Mouse (Mus musculus) heart, embryonic 14.5 days (tissue): Measurements from ENCODE around the gene Pithd1. TPM values are rescaled to one million over a fixed set of nuclear protein-coding genes. Genes with fewer than 3 reads are reported as not detected.

Experiments used
- ATAC-seq: fragments of 200-750 bp; cut with Nextera tagmentation; 2 replicates; pipeline ENCODE4 v1.8.0; 2017; ENCODE audit warnings: low read depth, moderate TSS enrichment; ENCODE audit not compliant: insufficient number of reproducible peaks, insufficient read depth, low FRiP score
- H3K27ac ChIP-seq, 2 experiments: fragments of 200-500 bp in 1 of 2; fragments of 300-500 bp in 1 of 2; sonication (generic) in 1 of 2; replicated peaks in 1 of 2; 2 replicates each; pipeline ENCODE4 v1.5.1; 2012 to 2014; ENCODE audit warnings: low read depth in 2 of 2, low read length in 2 of 2, control low read depth in 1 of 2, mild to moderate bottlenecking in 1 of 2, mixed read lengths in 1 of 2; ENCODE audit not compliant: control insufficient read depth in 1 of 2, insufficient read depth in 1 of 2
- H3K27me3 ChIP-seq: fragments of 300-500 bp; sonication (generic); 2 replicates; pipeline ENCODE4 v1.6.1; 2014; ENCODE audit warnings: mild to moderate bottlenecking, low read length, control low read depth; ENCODE audit not compliant: control insufficient read depth, insufficient read depth
- H3K36me3 ChIP-seq: fragments of 300-500 bp; sonication (generic); 2 replicates; pipeline ENCODE4 v1.6.1; 2014; ENCODE audit warnings: mild to moderate bottlenecking, control low read depth, low read length, mixed read lengths; ENCODE audit not compliant: control insufficient read depth, insufficient read depth
- H3K4me1 ChIP-seq, 2 experiments: fragments of 200-500 bp in 1 of 2; fragments of 300-500 bp in 1 of 2; sonication (generic) in 1 of 2; 2 replicates each; pipeline ENCODE4 v1.6.1; 2012 to 2014; ENCODE audit warnings: low read length in 2 of 2, control low read depth in 1 of 2, mixed read lengths in 1 of 2; ENCODE audit not compliant: control insufficient read depth in 2 of 2, insufficient read depth in 2 of 2
- H3K4me2 ChIP-seq: fragments of 300-500 bp; sonication (generic); 2 replicates; pipeline ENCODE4 v1.6.1; 2014; ENCODE audit warnings: mild to moderate bottlenecking, low read length
- H3K4me3 ChIP-seq, 2 experiments: fragments of 200-500 bp in 1 of 2; fragments of 300-500 bp in 1 of 2; sonication (generic) in 1 of 2; 2 replicates each; pipeline ENCODE4 v1.5.1; 2012 to 2014; ENCODE audit warnings: low read length in 2 of 2, mild to moderate bottlenecking in 2 of 2, control low read depth in 1 of 2, low read depth in 1 of 2, moderate library complexity in 1 of 2; ENCODE audit not compliant: control insufficient read depth in 1 of 2, insufficient read depth in 1 of 2
- H3K9ac ChIP-seq: fragments of 300-500 bp; sonication (generic); 2 replicates; pipeline ENCODE4 v1.6.1; 2014; ENCODE audit warnings: mild to moderate bottlenecking, low read length
- H3K9me3 ChIP-seq: fragments of 300-500 bp; sonication (generic); 2 replicates; pipeline ENCODE4 v1.6.1; 2016; ENCODE audit warnings: low read length, control low read depth; ENCODE audit not compliant: control insufficient read depth
- WGBS: fragments of 180-500 bp; shearing (Covaris S2); extraction: QIAGEN DNeasy Blood & Tissue Kit; methylation state at CpG from one replicate; pipeline ENCODE4 v1.1.7; 2014; 5-methylcytosine and 5-hydroxymethylcytosine counted together
- polyA plus RNA-seq: library from polyadenylated mRNA; unstranded; fragments of >200 nt; fragmentation: Nextera tagmentation; extraction: Ambion mirVana; gene quantifications from 2 replicates; pipeline ENCODE4 v1.2.1, GENCODE M21; 2014

Pithd1 gene
- polyA plus RNA-seq, 1 experiment from 2014 or later = 40.2 TPM

GRCm38 (mm10) chr4:135961709-135962108 is 25.4 kb downstream of the Pithd1 start:
- no peak for ATAC-seq
- Histone ChIP-seq H3K9me3 (no peaks in the 10 kb centered on the region), H3K4me1 (peaks cover 6 to 17% of the 10 kb centered on the region in 2 experiments), H3K27ac (no peak overlapping the region), H3K4me2 (no peak overlapping the region), H3K4me3 (no peak overlapping the region), H3K9ac (no peak overlapping the region), H3K27me3 (no peaks in the 10 kb centered on the region), H3K36me3 (peaks cover 60% of the 10 kb centered on the region)
- 77% methylated on average over 5 of the region's 5 CpGs for WGBS

GRCm38 (mm10) chr4:135960717-135961116 is 26.3 kb downstream of the Pithd1 start:
- Histone ChIP-seq H3K4me3 (no peak overlapping the region), H3K4me1 (peaks cover 6 to 17% of the 10 kb centered on the region in 2 experiments), H3K9me3 (no peaks in the 10 kb centered on the region), H3K27ac (no peak overlapping the region), H3K27me3 (no peaks in the 10 kb centered on the region), H3K36me3 (peaks cover 58% of the 10 kb centered on the region), H3K4me2 (no peak overlapping the region), H3K9ac (no peak overlapping the region)
- ATAC-seq = no peak
- 28% methylated on average over 5 of the region's 5 CpGs for WGBS

GRCm38 (mm10) chr4:135958354-135958753 is 28.7 kb downstream of the Pithd1 start:
- H3K4me2 ChIP-seq = no peak overlapping the region
- H3K36me3 ChIP-seq = peaks cover 77% of the 10 kb centered on the region
- H3K9ac ChIP-seq = no peak overlapping the region
- H3K27me3 ChIP-seq = no peaks in the 10 kb centered on the region
- H3K27ac ChIP-seq = no peak overlapping the region
- peaks cover 0 to 6% of the 10 kb centered on the region in 2 experiments; a peak in 2 of 4 replicates for H3K4me1 ChIP-seq
- no peaks in the 10 kb centered on the region for H3K9me3 ChIP-seq
- ATAC-seq = no peak
- H3K4me3 ChIP-seq = no peak overlapping the region
- 65% methylated on average over 8 of the region's 8 CpGs for WGBS

GRCm38 (mm10) chr4:135955886-135956285 is 31.2 kb downstream of the Pithd1 start:
- Histone ChIP-seq H3K27ac (no peak overlapping the region), H3K27me3 (no peaks in the 10 kb centered on the region), H3K4me2 (no peak overlapping the region), H3K36me3 (peaks cover 83% of the 10 kb centered on the region), H3K9me3 (peaks cover 4% of the 10 kb centered on the region), H3K4me3 (no peak overlapping the region), H3K9ac (no peak overlapping the region), H3K4me1 (no peaks in the 10 kb centered on the region)
- no peak for ATAC-seq
- 83% methylated on average over 9 of the region's 9 CpGs for WGBS

GRCm38 (mm10) chr4:135954241-135954640 is 32.8 kb downstream of the Pithd1 start:
- no peak overlapping the region for H3K27ac ChIP-seq
- no peak overlapping the region for H3K9ac ChIP-seq
- no peak for ATAC-seq
- H3K36me3 ChIP-seq = peaks cover 71% of the 10 kb centered on the region
- 13% methylated on average over 2 of the region's 2 CpGs for whole genome bisulfite sequencing
- no peak overlapping the region for H3K4me3 ChIP-seq
- peaks cover 4% of the 10 kb centered on the region for H3K9me3 ChIP-seq
- no peaks in the 10 kb centered on the region for H3K27me3 ChIP-seq
- no peak overlapping the region for H3K4me2 ChIP-seq
- peaks cover 6 to 8% of the 10 kb centered on the region in 2 experiments; a peak in 2 of 4 replicates for H3K4me1 ChIP-seq

GRCm38 (mm10) chr4:135953179-135953578 is 33.9 kb downstream of the Pithd1 start:
- 85% methylated on average over 3 of the region's 3 CpGs for WGBS
- Histone ChIP-seq H3K9ac (no peak overlapping the region), H3K4me2 (no peak overlapping the region), H3K27ac (no peak overlapping the region), H3K9me3 (peaks cover 4% of the 10 kb centered on the region), H3K4me1 (peaks cover 8 to 9% of the 10 kb centered on the region in 2 experiments; a peak in 2 of 4 replicates), H3K36me3 (peaks cover 62% of the 10 kb centered on the region), H3K4me3 (no peak overlapping the region), H3K27me3 (no peaks in the 10 kb centered on the region)
- ATAC-seq = no peak

- H3K4me1 ChIP-seq = peaks cover 9 to 14% of the 10 kb centered on the region in 2 experiments; a peak in 2 of 4 replicates
- H3K9me3 ChIP-seq = peaks cover 4% of the 10 kb centered on the region
- no peak overlapping the region for H3K4me3 ChIP-seq
- no peaks in the 10 kb centered on the region for H3K27me3 ChIP-seq
- 94% methylated on average over 3 of the region's 3 CpGs for WGBS
- H3K27ac ChIP-seq = no peak overlapping the region
- H3K9ac ChIP-seq = no peak overlapping the region
- ATAC-seq = no peak
- H3K36me3 ChIP-seq = peaks cover 49% of the 10 kb centered on the region
- no peak overlapping the region for H3K4me2 ChIP-seq
Measured at GRCm38 (mm10) chr4:135951505-135951904, 35.6 kb downstream of the Pithd1 start.

- Histone ChIP-seq H3K9me3 (peaks cover 4% of the 10 kb centered on the region), H3K27me3 (no peaks in the 10 kb centered on the region), H3K36me3 (peaks cover 40% of the 10 kb centered on the region), H3K27ac (peak overlapping the region in 1 of 2 experiments; percentile 55; a peak in 1 of 4 replicates), H3K4me2 (no peak overlapping the region), H3K4me3 (no peak overlapping the region), H3K9ac (no peak overlapping the region), H3K4me1 (peaks cover 13 to 18% of the 10 kb centered on the region in 2 experiments; a peak in 3 of 4 replicates)
- 73% methylated on average over 6 of the region's 6 CpGs for WGBS
- no peak for ATAC-seq
Measured at GRCm38 (mm10) chr4:135950365-135950764, 36.7 kb downstream of the Pithd1 start.
